Comparison of ENCODE assay signal across 16 mouse cellular contexts in genomic region chr8:50321356-50321963, GRCm38 (mm10).
A peak's percentile ranks its signal among the peaks of the same experiment; 100 is the strongest.
DNase-seq lines count a peak whose midpoint lies in the region; ATAC-seq and TF ChIP-seq lines count a peak whose summit lies in the region.
"Had no signal": no experiment of that assay in that cellular context is flagged by ENCODE, and none has a peak within 500 bp of the region (broad histone marks: within the 10 kb centered on the region; RNA-seq: fewer than 3 reads in every experiment).

No protein-coding gene starts in this region.

- no peaks in the 10 kb centered on the region for H3K4me1 ChIP-seq in kidney, postnatal 0 days (replicated peaks; ENCODE audit: insufficient read depth, low read length)
- H3K4me1 ChIP-seq in embryonic fibroblast, embryonic 13.5 days (ENCODE audit: control insufficient read depth, insufficient read depth, low read length), result no peaks in the 10 kb centered on the region
- H3K4me1 ChIP-seq in hindbrain, embryonic 13.5 days (replicated peaks), result no peaks in the 10 kb centered on the region; the same call in 1 of the 2 replicates
- peaks cover 4% of the 10 kb centered on the region; the same call in 1 of the 2 replicates for H3K4me1 ChIP-seq in neural tube, embryonic 12.5 days
- H3K4me1 ChIP-seq: heart, embryonic 13.5 days; limb, embryonic 12.5 days had no signal

- H3K4me3 ChIP-seq in kidney, postnatal 0 days (replicated peaks; ENCODE audit: low read depth, low read length), result no peak overlapping the region
- no peak overlapping the region for H3K4me3 ChIP-seq in embryonic fibroblast, embryonic 13.5 days (ENCODE audit: insufficient read depth, low read length)
- no peak overlapping the region for H3K4me3 ChIP-seq in hindbrain, embryonic 13.5 days
- H3K4me3 ChIP-seq in neural tube, embryonic 12.5 days, result no peak overlapping the region
- H3K4me3 ChIP-seq: erythroblast, embryonic 14.5 days; heart, embryonic 13.5 days; limb, embryonic 12.5 days had no signal

- no peak overlapping the region for H3K9ac ChIP-seq in kidney, postnatal 0 days (ENCODE audit: low read depth, low read length)
- no peak overlapping the region for H3K9ac ChIP-seq in hindbrain, embryonic 13.5 days
- H3K9ac ChIP-seq in neural tube, embryonic 12.5 days, result no peak overlapping the region
- H3K9ac ChIP-seq: heart, embryonic 13.5 days; limb, embryonic 12.5 days had no signal

- 20% methylated on average over 7 of the region's 7 CpGs for WGBS in kidney, postnatal 0 days
- WGBS in hindbrain, embryonic 13.5 days, result 19% methylated on average over 7 of the region's 7 CpGs
- 19% methylated on average over 7 of the region's 7 CpGs for WGBS in neural tube, embryonic 12.5 days

- no peaks in the 10 kb centered on the region for H3K36me3 ChIP-seq in kidney, postnatal 0 days (ENCODE audit: insufficient read depth, low read length)
- H3K36me3 ChIP-seq in hindbrain, embryonic 13.5 days, result no peaks in the 10 kb centered on the region
- H3K36me3 ChIP-seq in neural tube, embryonic 12.5 days, result no peaks in the 10 kb centered on the region
- H3K36me3 ChIP-seq: heart, embryonic 13.5 days; limb, embryonic 12.5 days had no signal

- no peak for TF ChIP-seq POLR2A in embryonic fibroblast, embryonic 13.5 days (IDR thresholded peaks at IDR 0.05; ENCODE audit: low read depth, low read length)

- 0 out of 2 replicates have a peak, but pooled peaks have one; percentile 29 for ATAC-seq in kidney, postnatal 0 days (replicated peaks; ENCODE audit: low FRiP score, low read depth)
- peak; percentile 49; the same call in 1 of the 2 replicates for ATAC-seq in hindbrain, embryonic 13.5 days (ENCODE audit: low FRiP score)
- ATAC-seq in neural tube, embryonic 12.5 days (ENCODE audit: low FRiP score, low read depth), result peak; percentile 70

- no peak for TF ChIP-seq CTCF in kidney, postnatal 0 days (IDR thresholded peaks at IDR 0.05; ENCODE audit: low read depth)
- TF ChIP-seq CTCF in embryonic fibroblast, embryonic 13.5 days (IDR thresholded peaks at IDR 0.05; ENCODE audit: borderline replicate concordance, insufficient read depth, low read length), result no peak

- H3K9me3 ChIP-seq in kidney, postnatal 0 days (replicated peaks; ENCODE audit: low read length), result no peaks in the 10 kb centered on the region
- no peaks in the 10 kb centered on the region for H3K9me3 ChIP-seq in hindbrain, embryonic 13.5 days
- no peaks in the 10 kb centered on the region for H3K9me3 ChIP-seq in neural tube, embryonic 12.5 days
- H3K9me3 ChIP-seq: heart, embryonic 13.5 days; limb, embryonic 12.5 days had no signal

- H3K27me3 ChIP-seq in kidney, postnatal 0 days (ENCODE audit: insufficient read depth, low read length), result no peaks in the 10 kb centered on the region
- no peaks in the 10 kb centered on the region for H3K27me3 ChIP-seq in hindbrain, embryonic 13.5 days
- no peaks in the 10 kb centered on the region for H3K27me3 ChIP-seq in neural tube, embryonic 12.5 days (replicated peaks)
- H3K27me3 ChIP-seq: CH12.LX; heart, embryonic 13.5 days; limb, embryonic 12.5 days had no signal

- H3K4me2 ChIP-seq in kidney, postnatal 0 days (ENCODE audit: low read length), result no peak overlapping the region
- peak overlapping the region; percentile 31; the same call in 1 of the 2 replicates for H3K4me2 ChIP-seq in hindbrain, embryonic 13.5 days
- 0 out of 2 replicates have a peak overlapping the region, but pooled peaks have one; percentile 6 for H3K4me2 ChIP-seq in neural tube, embryonic 12.5 days (replicated peaks)
- H3K4me2 ChIP-seq: heart, embryonic 13.5 days; limb, embryonic 12.5 days had no signal

- DNase-seq in kidney, postnatal 0 days (ENCODE audit: low spot score), result peak; percentile 79
- DNase-seq in kidney, postnatal 14 days, result no peak
- no peak for DNase-seq in cerebellum, adult 9-10 months
- no peak for DNase-seq in thymus, postnatal 14 days
- DNase-seq in urinary bladder, postnatal 10 days (ENCODE audit: low spot score), result no peak
- DNase-seq: adrenal gland, adult 8-10 months; cerebellum, adult 11 months; gastrocnemius, postnatal 10 days; lung, adult 2 months had no signal

- H3K27ac ChIP-seq in kidney, postnatal 0 days, result no peak overlapping the region
- peak overlapping the region; percentile 26; the same call in 1 of the 2 replicates for H3K27ac ChIP-seq in embryonic fibroblast, embryonic 13.5 days (ENCODE audit: insufficient read depth, low read length)
- H3K27ac ChIP-seq in hindbrain, embryonic 13.5 days, result peak overlapping the region; percentile 64; the same call in 1 of the 2 replicates
- no peak overlapping the region for H3K27ac ChIP-seq in neural tube, embryonic 12.5 days
- H3K27ac ChIP-seq: heart, embryonic 13.5 days; limb, embryonic 12.5 days had no signal

Comparison
In these comparisons a context has a peak if more than half of its experiments do, and no peak if none do; other contexts are left out.
1. H3K27ac ChIP-seq: peak in embryonic fibroblast, embryonic 13.5 days (single experiment) and hindbrain, embryonic 13.5 days (single experiment); none in kidney, postnatal 0 days (single experiment) and neural tube, embryonic 12.5 days (single experiment).
2. Peak in every context shown above with its lines, with median percentiles within 50 percentile points of each other: ATAC-seq.